Mouse (Mus musculus) limb, embryonic 15.5 days (tissue): ENCODE measurements around the gene Scyl1. TPM values are rescaled to one million over a fixed set of nuclear protein-coding genes. Genes with fewer than 3 reads are reported as not detected.
A peak's percentile ranks its signal among the peaks of the same experiment; 100 is the strongest.

Experiments
- ATAC-seq: fragments of 200-750 bp; cut with Nextera tagmentation; 2 replicates; pipeline ENCODE4 v1.8.0; 2017; ENCODE audit warnings: low read depth, moderate TSS enrichment; ENCODE audit not compliant: insufficient number of reproducible peaks, low FRiP score, low TSS enrichment
- H3K27ac ChIP-seq: fragments of 300-500 bp; sonication (generic); 2 replicates; pipeline ENCODE4 v1.5.1; 2015; ENCODE audit warnings: moderate library complexity, mild to moderate bottlenecking, inconsistent platforms
- H3K27me3 ChIP-seq: fragments of 300-500 bp; sonication (generic); 2 replicates; pipeline ENCODE4 v1.6.1; 2015; ENCODE audit warnings: inconsistent platforms
- H3K36me3 ChIP-seq: fragments of 300-500 bp; sonication (generic); 2 replicates; pipeline ENCODE4 v1.6.1; 2015; ENCODE audit warnings: inconsistent platforms
- H3K4me1 ChIP-seq: fragments of 300-500 bp; sonication (generic); 2 replicates; pipeline ENCODE4 v1.6.1; 2015; ENCODE audit warnings: inconsistent platforms
- H3K4me2 ChIP-seq: fragments of 300-500 bp; sonication (generic); 2 replicates; pipeline ENCODE4 v1.6.1; 2015; ENCODE audit warnings: mild to moderate bottlenecking, inconsistent platforms
- H3K4me3 ChIP-seq: fragments of 300-500 bp; sonication (generic); 2 replicates; pipeline ENCODE4 v1.5.1; 2015; ENCODE audit warnings: mild to moderate bottlenecking, inconsistent platforms
- H3K9ac ChIP-seq: fragments of 300-500 bp; sonication (generic); 2 replicates; pipeline ENCODE4 v1.6.1; 2015; ENCODE audit warnings: inconsistent platforms
- H3K9me3 ChIP-seq: fragments of 300-500 bp; sonication (generic); 2 replicates; pipeline ENCODE4 v1.6.1; 2016; ENCODE audit warnings: inconsistent platforms
- WGBS: fragments of 180-500 bp; shearing (Covaris S2); methylation state at CpG from one replicate; pipeline ENCODE4 v1.1.7; 2015; 5-methylcytosine and 5-hydroxymethylcytosine counted together
- polyA plus RNA-seq: library from polyadenylated mRNA; unstranded; fragments of >200 nt; fragmentation: Nextera tagmentation; extraction: Ambion mirVana; gene quantifications from 2 replicates; pipeline ENCODE4 v1.2.1, GENCODE M21; 2015

Gene Scyl1
- polyA plus RNA-seq, 1 experiment from 2014 or later: 81.6 TPM

- ATAC-seq: no peak
- Histone ChIP-seq H3K9me3 (no peaks in the 10 kb centered on the region), H3K4me3 (peak overlapping the region; percentile 63), H3K36me3 (no peaks in the 10 kb centered on the region), H3K27ac (no peak overlapping the region; the same call in 1 of the 2 replicates), H3K4me2 (peak overlapping the region; percentile 85), H3K27me3 (no peaks in the 10 kb centered on the region), H3K9ac (peak overlapping the region; percentile 44; the same call in 1 of the 2 replicates), H3K4me1 (peaks cover 54% of the 10 kb centered on the region)
- 73% methylated on average over 29 of the region's 29 CpGs for WGBS
These were observed 40.7 kb downstream of the Scyl1 start for GRCm38 (mm10) chr19:5730314-5731186.

- ATAC-seq: peak; percentile 70
- peaks cover 4% of the 10 kb centered on the region; the same call in 1 of the 2 replicates for H3K36me3 ChIP-seq
- H3K27ac ChIP-seq: peak within 1 kb of the TSS; percentile 93
- no peaks in the 10 kb centered on the region for H3K9me3 ChIP-seq
- peak within 1 kb of the TSS; percentile 97 for H3K4me3 ChIP-seq
- WGBS: under 1% methylated on average over 37 of the region's 37 CpGs
- H3K9ac ChIP-seq: peak within 1 kb of the TSS; percentile 99
- no peaks in the 10 kb centered on the region for H3K27me3 ChIP-seq
- H3K4me2 ChIP-seq: peak within 1 kb of the TSS; percentile 78
- H3K4me1 ChIP-seq: peaks cover 65% of the 10 kb centered on the region
These were observed 41.8 kb downstream of the Scyl1 start, which contains the start of gene Fam89b for GRCm38 (mm10) chr19:5729444-5729815. Fam89b (minus strand) TSS chr19:5729653.

- WGBS: 5% methylated on average over 37 of the region's 37 CpGs
- H3K9ac ChIP-seq: peak overlapping the region; percentile 99
- peak overlapping the region; percentile 97 for H3K4me3 ChIP-seq
- peak overlapping the region; percentile 78 for H3K4me2 ChIP-seq
- H3K9me3 ChIP-seq: no peaks in the 10 kb centered on the region
- peak overlapping the region; percentile 93 for H3K27ac ChIP-seq
- ATAC-seq: peak; percentile 3; the same call in 1 of the 2 replicates
- H3K27me3 ChIP-seq: no peaks in the 10 kb centered on the region
- H3K4me1 ChIP-seq: peaks cover 71% of the 10 kb centered on the region
- peaks cover 8% of the 10 kb centered on the region; the same call in 1 of the 2 replicates for H3K36me3 ChIP-seq
These were observed 42.4 kb downstream of the Scyl1 start for GRCm38 (mm10) chr19:5728631-5729443.

GRCm38 (mm10) chr19:5727701-5728100 lies 43.5 kb downstream of the Scyl1 start:
- Histone ChIP-seq H3K4me1 (peaks cover 72% of the 10 kb centered on the region), H3K4me3 (peak overlapping the region; percentile 97), H3K27me3 (no peaks in the 10 kb centered on the region), H3K9ac (peak overlapping the region; percentile 99; the same call in 1 of the 2 replicates), H3K4me2 (peak overlapping the region; percentile 78), H3K27ac (peak overlapping the region; percentile 82), H3K36me3 (peaks cover 17% of the 10 kb centered on the region), H3K9me3 (no peaks in the 10 kb centered on the region)
- no peak for ATAC-seq
- WGBS: 2% methylated on average over 14 of the region's 14 CpGs

GRCm38 (mm10) chr19:5726961-5727578 lies 44.1 kb downstream of the Scyl1 start:
- Histone ChIP-seq H3K36me3 (peaks cover 23% of the 10 kb centered on the region), H3K4me2 (peak overlapping the region; percentile 78), H3K9ac (peak overlapping the region; percentile 1; the same call in 1 of the 2 replicates), H3K4me1 (peaks cover 72% of the 10 kb centered on the region), H3K9me3 (no peaks in the 10 kb centered on the region), H3K4me3 (peak overlapping the region; percentile 97), H3K27me3 (no peaks in the 10 kb centered on the region), H3K27ac (peak overlapping the region; percentile 82)
- ATAC-seq: no peak
- WGBS: 65% methylated on average over 15 of the region's 15 CpGs

GRCm38 (mm10) chr19:5725767-5726515 lies 45.3 kb downstream of the Scyl1 start, which contains the start of gene Ehbp1l1:
Ehbp1l1 (minus strand) TSS chr19:5726317.
- H3K4me2 ChIP-seq: peak within 1 kb of the TSS; percentile 78
- H3K4me3 ChIP-seq: peak within 1 kb of the TSS; percentile 97
- WGBS: 7% methylated on average over 47 of the region's 49 CpGs
- peak within 1 kb of the TSS; percentile 51 for H3K9ac ChIP-seq
- peaks cover 34% of the 10 kb centered on the region for H3K36me3 ChIP-seq
- ATAC-seq: no peak
- no peaks in the 10 kb centered on the region for H3K9me3 ChIP-seq
- H3K27me3 ChIP-seq: no peaks in the 10 kb centered on the region
- H3K4me1 ChIP-seq: peaks cover 63% of the 10 kb centered on the region
- peak within 1 kb of the TSS; percentile 82 for H3K27ac ChIP-seq

- Histone ChIP-seq H3K4me3 (peak overlapping the region; percentile 46), H3K4me1 (peaks cover 56% of the 10 kb centered on the region), H3K4me2 (peak overlapping the region; percentile 78), H3K27me3 (no peaks in the 10 kb centered on the region), H3K27ac (peak overlapping the region; percentile 82), H3K36me3 (peaks cover 42% of the 10 kb centered on the region), H3K9me3 (no peaks in the 10 kb centered on the region), H3K9ac (peak overlapping the region; percentile 51)
- WGBS: 60% methylated on average over 12 of the region's 12 CpGs
- ATAC-seq: peak; percentile 27
These were observed 46.1 kb downstream of the Scyl1 start for GRCm38 (mm10) chr19:5725029-5725707.

GRCm38 (mm10) chr19:5724549-5724941 lies 46.7 kb downstream of the Scyl1 start:
- peaks cover 49% of the 10 kb centered on the region for H3K4me1 ChIP-seq
- peak overlapping the region; percentile 46 for H3K4me3 ChIP-seq
- peak overlapping the region; percentile 78 for H3K4me2 ChIP-seq
- peak overlapping the region; percentile 51; the same call in 1 of the 2 replicates for H3K9ac ChIP-seq
- H3K9me3 ChIP-seq: no peaks in the 10 kb centered on the region
- H3K36me3 ChIP-seq: peaks cover 48% of the 10 kb centered on the region
- 67% methylated on average over 7 of the region's 7 CpGs for WGBS
- H3K27ac ChIP-seq: peak overlapping the region; percentile 82
- no peaks in the 10 kb centered on the region for H3K27me3 ChIP-seq
- ATAC-seq: no peak

- peak overlapping the region; percentile 78 for H3K4me2 ChIP-seq
- no peak for ATAC-seq
- no peak overlapping the region for H3K9ac ChIP-seq
- H3K36me3 ChIP-seq: peaks cover 53% of the 10 kb centered on the region
- peaks cover 49% of the 10 kb centered on the region for H3K4me1 ChIP-seq
- no peaks in the 10 kb centered on the region for H3K27me3 ChIP-seq
- H3K4me3 ChIP-seq: peak overlapping the region; percentile 46
- H3K27ac ChIP-seq: peak overlapping the region; percentile 82
- H3K9me3 ChIP-seq: no peaks in the 10 kb centered on the region
- 70% methylated on average over 4 of the region's 4 CpGs for WGBS
These were observed 47.2 kb downstream of the Scyl1 start for GRCm38 (mm10) chr19:5723934-5724548.

- H3K9me3 ChIP-seq: no peaks in the 10 kb centered on the region
- H3K27ac ChIP-seq: no peak overlapping the region
- no peak for ATAC-seq
- peaks cover 64% of the 10 kb centered on the region for H3K36me3 ChIP-seq
- no peak overlapping the region for H3K4me2 ChIP-seq
- 88% methylated on average over 7 of the region's 7 CpGs for WGBS
- H3K27me3 ChIP-seq: no peaks in the 10 kb centered on the region
- peaks cover 40% of the 10 kb centered on the region for H3K4me1 ChIP-seq
- H3K4me3 ChIP-seq: no peak overlapping the region
- no peak overlapping the region for H3K9ac ChIP-seq
These were observed 48.3 kb downstream of the Scyl1 start for GRCm38 (mm10) chr19:5722848-5723425.
